Mouse (Mus musculus): ENCODE results near the gene Trappc6a.
A peak's percentile ranks its signal among the peaks of the same experiment; 100 is the strongest.

Gene Trappc6a

GRCm38 (mm10) chr7:19508150-19508923 is at the start of gene Trappc6a, which contains the start of gene Bloc1s3:
Gene Trappc6a (plus strand): TSS chr7:19508395.
Gene Bloc1s3 (minus strand): TSS chr7:19508367.
- DNase-seq (ENCODE audit: low spot score), result peak; percentile 94

- DNase-seq (ENCODE audit: low spot score), result peak; percentile 83
Measured at GRCm38 (mm10) chr7:19458591-19459111, 49.5 kb upstream of the Trappc6a start, which contains the start of gene Mark4. Gene Mark4 (minus strand): TSS chr7:19458821.

GRCm38 (mm10) chr7:19459144-19459870 is 48.9 kb upstream of the Trappc6a start:
- no peak for DNase-seq (ENCODE audit: low spot score)

- DNase-seq (ENCODE audit: low spot score), result no peak
Measured at GRCm38 (mm10) chr7:19460500-19460899, 47.7 kb upstream of the Trappc6a start.

DNA sequence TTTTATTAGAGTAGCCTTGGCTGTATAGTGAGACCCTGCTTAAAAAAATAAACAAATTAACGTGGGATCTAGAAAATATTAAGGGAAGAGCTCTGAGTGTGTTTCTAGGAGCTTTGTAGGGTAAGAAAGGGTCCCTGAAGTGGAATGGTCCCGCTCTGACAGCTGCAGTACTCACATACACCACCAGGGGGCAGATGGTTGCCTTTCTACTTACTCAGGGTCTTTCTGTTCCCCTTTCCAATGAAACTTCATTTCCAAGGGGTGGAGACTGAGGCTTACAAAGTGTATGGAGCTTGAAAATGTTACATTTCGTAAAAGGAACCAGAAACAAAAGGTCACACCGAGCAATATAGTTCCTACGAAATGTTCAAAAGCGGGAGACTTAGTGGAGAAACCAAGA is 46.7 kb upstream of the Trappc6a start:
- peak; percentile 73 for DNase-seq (ENCODE audit: low spot score)

GRCm38 (mm10) chr7:19462443-19462842 is 45.8 kb upstream of the Trappc6a start:
- DNase-seq (ENCODE audit: low spot score), result no peak

- no peak for DNase-seq (ENCODE audit: low spot score)
Measured at GRCm38 (mm10) chr7:19462884-19463381, 45.3 kb upstream of the Trappc6a start, which contains the start of gene Exoc3l2. Gene Exoc3l2 (plus strand): TSS chr7:19463331.

DNA sequence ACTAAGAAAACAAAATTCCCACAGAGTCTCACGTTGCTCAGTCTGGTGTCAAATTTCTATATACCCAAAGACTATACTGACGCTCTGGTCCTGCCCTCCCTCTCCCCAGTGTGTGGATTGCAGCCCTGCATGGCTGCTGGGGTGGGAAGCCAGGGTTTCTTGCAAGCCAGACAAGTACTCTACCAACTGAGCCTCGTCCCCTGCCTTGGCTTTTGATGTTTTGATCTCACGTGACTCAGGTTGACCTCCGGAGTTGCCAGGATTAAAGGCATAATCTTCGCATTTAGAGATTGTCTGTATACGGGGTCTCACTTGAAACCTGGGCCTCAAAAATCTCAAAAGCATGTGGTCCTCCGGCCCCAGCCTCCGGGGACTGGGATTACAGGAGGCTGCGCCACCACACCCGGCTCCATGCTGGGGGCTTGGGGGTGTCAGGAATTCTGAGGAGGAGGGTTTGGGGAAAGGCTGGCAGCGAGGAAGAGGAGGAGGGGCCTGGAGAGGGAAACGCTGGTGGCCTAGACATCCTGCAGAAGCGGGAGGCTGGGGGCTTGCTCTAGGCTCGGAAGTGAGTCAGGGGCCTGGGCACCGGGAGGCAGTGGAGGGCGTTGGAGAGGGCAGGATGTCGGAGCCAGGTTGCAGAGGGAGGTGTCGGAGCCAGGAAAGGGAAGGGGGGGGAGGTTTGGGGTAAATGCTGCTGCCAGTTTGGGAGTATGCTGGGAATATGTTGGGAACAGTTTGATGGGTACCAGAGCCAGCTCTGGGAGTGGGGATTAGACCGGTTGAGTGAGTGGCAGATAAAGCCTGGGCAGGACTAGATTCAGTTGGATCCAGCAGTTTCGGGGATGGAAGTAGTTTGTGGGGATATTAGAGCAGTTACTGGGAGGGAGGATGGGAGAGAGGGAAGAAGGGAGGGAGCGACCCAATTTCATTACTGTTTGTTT is 43.6 kb upstream of the Trappc6a start:
- no peak for DNase-seq (ENCODE audit: low spot score)

GRCm38 (mm10) chr7:19466602-19467145 is 41.5 kb upstream of the Trappc6a start:
- DNase-seq (ENCODE audit: low spot score), result no peak

DNA sequence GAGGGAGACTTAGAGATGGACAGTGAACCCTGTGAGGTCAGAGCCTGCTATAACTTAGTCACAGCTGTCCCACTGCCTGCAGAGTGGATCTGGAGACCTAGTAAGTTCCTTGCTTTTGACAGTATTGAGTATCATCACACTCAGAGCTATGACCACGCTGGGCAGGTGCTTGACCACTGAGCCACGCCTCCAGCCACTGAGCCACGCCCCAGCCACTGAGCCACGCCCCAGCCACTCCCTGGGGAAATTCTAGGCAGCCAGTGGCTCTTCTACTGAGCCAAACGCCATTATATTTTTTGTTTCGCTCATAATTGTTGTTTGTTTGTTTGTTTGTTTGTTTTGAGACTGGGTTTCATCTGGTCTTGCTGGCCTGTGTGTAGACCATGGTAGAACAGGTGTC is 40.6 kb upstream of the Trappc6a start:
- DNase-seq (ENCODE audit: low spot score), result no peak

GRCm38 (mm10) chr7:19468279-19468678 is 39.9 kb upstream of the Trappc6a start:
- no peak for DNase-seq (ENCODE audit: low spot score)

DNA sequence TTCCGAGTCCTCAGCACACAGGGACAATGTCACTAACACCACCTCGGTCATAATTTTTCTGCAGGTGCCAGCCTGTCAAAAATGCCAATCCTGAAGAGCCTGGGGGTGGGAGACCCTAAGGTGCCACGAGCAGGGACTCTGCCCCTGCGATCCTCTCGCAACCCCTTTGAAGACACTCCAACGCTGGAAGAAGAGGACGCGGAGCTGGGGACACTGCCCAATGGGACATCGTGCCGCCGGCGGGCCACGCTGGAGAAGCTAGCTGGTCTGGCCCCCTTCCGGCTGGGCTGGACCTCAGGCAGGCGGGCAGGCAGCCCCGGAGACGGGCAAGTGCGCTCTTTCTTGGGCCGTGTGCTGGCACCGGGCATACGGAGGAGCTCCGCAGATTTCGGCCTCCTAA is 38.8 kb upstream of the Trappc6a start:
- DNase-seq (ENCODE audit: low spot score), result no peak

GRCm38 (mm10) chr7:19470308-19470707 is 37.9 kb upstream of the Trappc6a start:
- no peak for DNase-seq (ENCODE audit: low spot score)

GRCm38 (mm10) chr7:19472403-19472802 is 35.8 kb upstream of the Trappc6a start:
- no peak for DNase-seq (ENCODE audit: low spot score)

DNA sequence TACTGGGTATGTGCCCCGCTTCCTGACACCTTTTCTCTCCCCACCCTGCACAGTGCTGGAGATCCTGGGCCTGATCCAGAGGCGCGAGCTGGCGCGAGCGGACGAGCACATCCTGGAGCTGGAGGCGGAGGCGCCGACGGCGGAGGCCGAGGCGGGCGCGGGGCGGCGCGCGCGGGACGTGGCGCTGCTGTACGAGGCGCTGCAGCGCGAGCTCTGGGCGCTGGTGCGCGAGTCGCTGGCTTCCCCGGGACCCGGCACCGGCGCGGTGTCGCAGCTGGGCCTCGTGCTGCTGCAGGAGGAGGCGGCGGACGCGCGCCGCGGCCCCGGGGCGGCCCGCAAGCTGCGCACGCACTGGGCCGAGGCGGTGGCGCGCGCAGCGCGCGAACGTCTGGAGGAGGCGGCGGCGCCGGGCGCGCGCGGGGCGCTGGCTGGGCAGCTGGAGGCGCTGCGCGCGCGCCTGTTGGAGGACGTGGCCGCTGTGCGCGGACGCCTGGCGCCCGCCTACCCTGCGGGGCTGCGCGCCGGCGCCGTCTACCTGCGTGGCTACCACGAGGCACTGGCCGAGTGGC is 34.2 kb upstream of the Trappc6a start:
- DNase-seq (ENCODE audit: low spot score), result peak; percentile 79

DNA sequence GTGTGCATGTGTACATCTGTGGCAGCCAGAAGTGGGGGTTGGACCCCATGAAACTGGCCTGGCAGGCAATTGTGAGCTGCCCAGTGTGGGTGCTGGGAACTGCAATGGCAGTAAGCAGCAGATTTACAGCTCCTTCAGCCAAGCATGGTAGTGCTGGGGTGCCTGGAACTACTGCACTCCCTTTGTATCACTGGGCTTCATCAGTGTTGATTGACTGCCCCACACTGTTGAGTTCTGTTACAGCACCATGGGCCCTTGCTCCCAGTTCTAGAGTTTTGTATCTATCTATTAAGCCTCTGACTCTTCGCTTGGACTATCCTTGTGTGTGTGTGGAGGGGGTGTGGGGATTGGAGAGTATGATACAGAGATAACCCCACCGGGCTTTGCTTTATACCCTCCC is 31.1 kb upstream of the Trappc6a start:
- no peak for DNase-seq (ENCODE audit: low spot score)

DNA sequence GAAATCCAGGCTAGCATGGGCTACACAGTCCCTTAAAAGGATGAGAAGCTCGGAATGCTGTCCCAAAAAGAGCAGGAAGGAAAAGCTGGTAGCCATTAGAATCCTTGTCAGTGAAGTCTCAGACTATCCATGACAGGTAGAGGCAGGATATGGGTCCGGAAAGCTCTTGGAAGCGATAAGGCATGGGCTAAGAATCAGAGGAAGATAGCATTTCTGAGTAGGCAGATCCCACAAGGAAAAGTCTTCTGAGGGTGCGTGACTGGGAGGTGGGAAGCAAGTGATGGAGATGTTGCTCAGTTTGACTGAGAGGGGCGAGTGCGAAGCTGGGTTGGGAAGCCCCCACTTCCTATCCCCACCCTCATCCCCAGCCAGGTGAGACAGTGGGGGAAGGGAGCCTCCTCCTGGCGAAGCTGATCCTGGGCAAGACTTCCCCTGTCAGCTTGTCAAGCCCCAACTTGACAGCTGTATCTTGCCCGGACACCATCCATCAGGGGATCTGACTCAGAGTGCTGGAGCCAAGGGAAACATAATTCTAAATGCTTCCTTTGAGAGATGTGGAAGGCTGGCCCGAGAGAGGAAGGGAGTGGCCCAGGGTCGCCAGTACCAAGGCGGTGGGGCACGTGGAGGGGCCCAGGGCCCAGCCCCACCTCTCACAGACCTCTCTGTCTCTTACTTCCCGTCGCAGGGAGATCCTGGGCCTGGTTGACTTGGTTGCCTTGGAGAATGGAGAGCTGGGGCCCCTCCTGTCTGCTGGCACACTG is 30.4 kb upstream of the Trappc6a start:
- DNase-seq (ENCODE audit: low spot score), result no peak

DNA sequence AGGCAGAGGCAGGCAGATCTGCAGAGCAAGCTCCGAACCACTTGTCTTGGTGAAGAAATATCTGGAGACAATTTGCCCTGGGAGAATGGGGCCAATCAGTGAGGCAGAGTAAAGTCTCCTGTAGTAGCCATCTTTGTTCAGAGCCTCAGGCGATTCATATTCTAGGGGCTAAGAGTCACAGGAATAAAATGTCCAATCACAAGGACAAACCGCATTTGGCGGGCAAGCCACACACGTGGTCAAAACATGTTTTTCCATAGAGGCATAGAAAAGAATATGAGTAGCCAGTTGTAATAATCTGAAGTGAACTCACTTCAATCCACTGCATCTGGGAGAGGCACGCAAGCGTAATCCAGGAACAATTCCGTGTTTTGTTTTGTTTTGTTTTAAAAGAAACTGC is 24.9 kb upstream of the Trappc6a start:
- no peak for DNase-seq (ENCODE audit: low spot score)

DNA sequence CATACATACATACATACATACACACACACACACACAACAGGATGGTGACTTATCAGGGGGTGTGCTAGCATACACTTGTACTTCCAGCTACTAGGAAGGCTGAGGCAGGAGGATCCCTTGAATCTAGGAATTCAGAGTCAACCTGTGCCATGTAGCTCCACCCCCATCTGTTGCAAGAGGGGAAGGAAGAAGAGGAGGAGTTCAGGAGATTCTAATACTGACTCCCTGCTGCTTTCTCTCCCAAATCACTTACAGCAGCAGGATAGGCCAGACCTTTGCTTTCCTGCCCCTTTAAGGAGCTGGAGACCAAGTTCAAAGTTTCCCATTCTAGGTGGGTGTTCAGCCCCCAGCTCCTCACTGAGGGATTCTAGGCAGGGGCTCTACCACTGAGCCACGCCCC is 22.7 kb upstream of the Trappc6a start:
- DNase-seq (ENCODE audit: low spot score), result no peak

- DNase-seq (ENCODE audit: low spot score), result no peak
Measured at GRCm38 (mm10) chr7:19486549-19486948, 21.6 kb upstream of the Trappc6a start.
